Mouse (Mus musculus): ENCODE measurements around the gene Fam196b.

The Fam196b gene

DNA sequence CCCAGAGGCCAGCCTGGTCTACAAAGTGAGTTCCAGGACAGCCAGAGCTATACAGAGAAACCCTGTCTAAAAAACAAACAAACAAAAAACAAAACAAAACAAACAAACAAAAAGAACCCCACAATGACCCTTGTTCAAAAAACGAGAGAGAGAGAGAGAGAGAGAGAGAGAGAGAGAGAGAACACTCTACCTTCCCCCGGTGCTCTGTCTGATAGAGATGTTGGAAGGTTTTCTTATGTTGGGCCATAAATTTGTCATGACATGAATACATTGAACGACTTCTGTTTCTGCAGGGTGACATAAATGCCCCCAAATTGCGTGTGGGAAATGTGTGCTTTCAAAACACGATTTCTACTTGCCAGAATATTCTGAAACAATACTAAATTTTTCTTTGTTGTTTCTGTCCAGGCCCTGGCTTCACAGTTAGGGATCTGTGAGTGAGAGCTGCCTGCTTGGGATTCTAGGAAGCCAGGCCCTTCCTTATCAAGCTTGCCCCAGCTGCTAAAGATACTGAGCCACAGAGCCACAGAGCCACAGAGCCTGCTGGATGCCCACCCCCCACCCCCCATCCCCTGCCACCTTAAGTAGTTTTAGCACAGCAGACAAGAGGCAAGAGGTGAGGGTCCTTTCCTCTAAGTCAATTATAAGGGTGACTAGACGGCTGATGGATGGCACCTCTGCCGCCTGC lies 17.9 kb downstream of the Fam196b start:
- no peak for DNase-seq (ENCODE audit: low read depth, low spot score)

DNA sequence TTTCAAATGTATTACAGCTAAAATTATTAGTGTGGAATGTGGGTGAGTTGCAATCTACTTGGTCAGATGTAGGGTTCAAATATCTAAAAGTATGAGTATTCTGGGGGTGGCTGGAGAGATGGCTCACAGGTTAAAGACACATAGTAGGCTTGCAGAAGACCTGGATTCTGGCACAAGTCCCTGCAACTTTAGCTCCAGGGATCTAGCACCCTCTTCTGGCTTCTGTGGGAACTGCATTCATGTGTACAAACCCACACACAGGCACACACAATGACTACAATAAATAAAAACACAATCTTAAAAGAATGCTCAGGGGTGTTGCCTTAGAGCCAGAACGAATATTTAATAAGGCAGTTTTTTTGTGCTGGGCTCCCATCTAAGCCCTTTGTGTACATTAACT lies 23.3 kb downstream of the Fam196b start:
- no peak for DNase-seq (ENCODE audit: low read depth, low spot score)

DNA sequence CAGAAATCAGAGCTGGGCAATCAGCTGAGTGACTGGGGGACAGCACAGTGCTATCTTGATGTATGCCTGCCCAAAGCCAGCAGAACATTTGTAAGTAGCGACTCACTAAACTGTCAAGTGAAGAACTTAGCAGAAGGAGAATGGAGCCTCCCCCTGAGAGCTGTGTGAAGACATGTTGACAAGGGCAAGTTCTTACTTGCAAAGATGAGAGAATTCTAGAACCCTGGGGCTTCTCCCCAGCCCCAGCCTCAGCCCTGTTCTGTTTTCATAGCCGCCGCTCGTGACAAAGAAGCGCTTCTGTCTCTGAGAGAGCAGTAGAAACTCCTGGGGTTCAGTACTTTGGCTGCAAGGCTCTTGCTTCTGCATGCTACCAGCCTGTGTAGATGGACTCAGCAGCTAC lies 25.1 kb downstream of the Fam196b start:
- no peak for DNase-seq (ENCODE audit: low read depth, low spot score)

GRCm38 (mm10) chr11:34343742-34344307 lies 29.2 kb downstream of the Fam196b start:
- DNase-seq (ENCODE audit: low read depth, low spot score), result no peak

- no peak for DNase-seq (ENCODE audit: low read depth, low spot score)
These were observed 29.7 kb downstream of the Fam196b start for GRCm38 (mm10) chr11:34344310-34344709.

DNA sequence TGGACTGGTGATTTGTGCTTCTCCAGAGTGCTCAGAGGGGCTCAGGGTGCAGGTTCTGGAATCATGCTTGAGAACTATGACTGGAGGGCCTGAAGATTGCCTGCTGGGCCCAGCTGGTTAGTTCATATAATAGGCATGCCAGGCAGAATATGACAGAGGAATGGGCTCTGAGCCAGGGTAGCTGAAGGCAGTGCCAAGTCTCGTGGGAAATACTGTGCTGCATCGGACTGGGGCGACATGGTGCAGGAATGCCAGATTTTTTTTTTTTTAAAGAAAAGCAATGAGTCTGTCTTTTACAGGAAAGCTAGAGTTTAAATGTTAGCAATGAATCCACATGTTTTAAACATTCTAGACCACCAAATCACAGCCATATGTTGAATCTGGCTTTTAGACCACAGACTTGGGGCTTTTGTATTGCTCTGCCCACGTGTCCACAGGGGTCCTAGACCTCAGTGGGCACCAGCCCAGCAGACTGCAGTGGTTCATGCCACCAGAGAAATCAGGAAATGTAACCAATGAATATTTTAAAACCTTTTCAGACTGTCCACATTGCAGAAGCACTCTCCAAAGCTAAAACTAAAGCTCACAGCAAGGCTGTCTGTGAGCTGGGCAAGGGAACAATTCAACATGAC lies 33.8 kb downstream of the Fam196b start:
- no peak for DNase-seq (ENCODE audit: low read depth, low spot score)

DNA sequence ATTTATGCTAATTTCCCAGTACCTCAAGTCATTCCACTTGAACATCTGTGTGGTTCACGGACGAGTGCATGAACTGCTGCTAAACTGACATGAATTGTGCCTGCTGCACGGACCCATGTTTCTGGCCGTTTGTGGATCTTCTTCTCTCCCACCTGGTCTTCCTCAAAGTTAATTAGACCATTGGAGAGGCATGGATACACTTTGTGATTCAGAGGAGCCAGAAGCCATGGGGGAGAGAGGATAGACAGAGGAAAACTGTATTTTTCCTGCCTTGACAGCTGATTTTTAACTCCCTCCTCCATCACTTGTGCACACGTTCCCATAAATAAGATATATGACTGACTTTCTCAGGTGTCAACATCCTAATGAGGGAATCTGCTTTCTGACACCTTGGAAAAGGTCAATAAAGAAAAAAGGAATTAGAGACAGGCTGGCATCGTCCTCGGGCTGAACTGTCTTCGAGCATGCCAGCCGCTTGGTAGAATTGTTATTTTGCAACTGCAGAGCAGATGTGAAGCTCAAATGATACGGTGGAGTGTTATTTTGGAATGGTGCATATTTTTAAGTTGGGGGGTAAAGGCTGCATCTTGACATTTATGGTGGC lies 34.9 kb downstream of the Fam196b start:
- DNase-seq (ENCODE audit: low read depth, low spot score), result no peak

DNA sequence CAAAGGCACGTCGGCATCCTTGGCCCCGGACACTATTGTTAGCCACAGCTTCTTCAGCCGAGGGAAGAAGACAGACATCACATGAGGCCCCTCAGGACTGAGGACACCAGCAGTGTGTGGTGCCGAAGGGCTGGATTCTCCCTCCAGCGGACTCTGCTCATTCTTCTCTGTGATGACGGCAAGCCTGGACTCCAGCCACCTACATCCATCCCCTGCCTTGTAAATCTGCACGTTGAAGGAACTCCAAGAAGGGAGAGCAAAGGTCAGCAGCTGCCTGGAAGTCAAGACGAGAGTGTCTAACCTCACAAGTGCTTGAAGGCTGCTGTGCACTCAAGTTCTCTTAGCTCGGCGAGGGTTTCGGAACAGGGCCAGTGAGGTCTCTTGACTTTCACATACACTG lies 40.8 kb downstream of the Fam196b start:
- DNase-seq (ENCODE audit: low read depth, low spot score), result no peak

DNA sequence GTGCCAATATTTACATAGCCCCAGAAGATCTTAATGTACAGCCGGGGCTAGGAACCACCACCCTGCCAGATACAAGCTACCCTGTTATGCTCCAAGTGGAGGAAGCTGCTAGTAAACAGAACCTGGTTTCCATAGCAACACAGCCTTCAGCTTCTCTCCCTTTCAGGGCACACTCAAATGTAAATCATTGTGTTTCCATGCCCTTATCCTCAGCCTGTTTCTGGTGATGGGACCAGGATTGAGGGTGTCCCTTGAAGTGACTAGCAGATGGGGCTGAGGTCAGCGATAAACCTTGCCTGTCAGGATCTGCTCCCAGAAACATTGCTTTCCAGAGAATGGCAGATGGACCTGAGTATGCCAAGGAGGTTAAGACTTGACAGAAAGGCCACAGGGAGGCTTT lies 41.5 kb downstream of the Fam196b start:
- DNase-seq (ENCODE audit: low read depth, low spot score), result no peak

GRCm38 (mm10) chr11:34372224-34372623 lies 57.6 kb downstream of the Fam196b start:
- no peak for DNase-seq (ENCODE audit: low read depth, low spot score)

- no peak for DNase-seq (ENCODE audit: low read depth, low spot score)
These were observed 60.9 kb downstream of the Fam196b start for GRCm38 (mm10) chr11:34375557-34375956.

DNA sequence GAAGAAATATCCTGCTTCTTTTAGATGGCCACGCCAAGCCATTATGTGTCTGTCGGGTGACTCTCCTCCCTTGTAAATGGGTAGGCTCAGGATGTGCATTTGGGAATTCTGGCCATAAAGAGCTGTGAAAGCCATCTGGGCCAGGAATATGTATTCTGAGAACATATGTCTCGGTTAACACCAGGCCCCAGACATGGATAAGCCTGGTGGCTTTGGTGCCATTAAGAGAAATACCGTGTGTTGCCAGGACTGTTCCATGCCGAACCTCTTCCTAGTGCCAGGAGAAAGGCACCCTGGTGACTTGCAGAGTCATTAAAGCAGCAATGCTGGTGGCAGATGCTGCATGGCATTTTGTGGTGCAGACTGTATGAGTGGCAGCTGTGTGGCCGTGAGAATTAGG lies 63.0 kb downstream of the Fam196b start:
- no peak for DNase-seq (ENCODE audit: low read depth, low spot score)

- DNase-seq (ENCODE audit: low read depth, low spot score), result no peak
These were observed 68.9 kb downstream of the Fam196b start for GRCm38 (mm10) chr11:34383501-34383900.

- DNase-seq (ENCODE audit: low read depth, low spot score), result no peak
These were observed 69.6 kb downstream of the Fam196b start for GRCm38 (mm10) chr11:34384178-34384577.

DNA sequence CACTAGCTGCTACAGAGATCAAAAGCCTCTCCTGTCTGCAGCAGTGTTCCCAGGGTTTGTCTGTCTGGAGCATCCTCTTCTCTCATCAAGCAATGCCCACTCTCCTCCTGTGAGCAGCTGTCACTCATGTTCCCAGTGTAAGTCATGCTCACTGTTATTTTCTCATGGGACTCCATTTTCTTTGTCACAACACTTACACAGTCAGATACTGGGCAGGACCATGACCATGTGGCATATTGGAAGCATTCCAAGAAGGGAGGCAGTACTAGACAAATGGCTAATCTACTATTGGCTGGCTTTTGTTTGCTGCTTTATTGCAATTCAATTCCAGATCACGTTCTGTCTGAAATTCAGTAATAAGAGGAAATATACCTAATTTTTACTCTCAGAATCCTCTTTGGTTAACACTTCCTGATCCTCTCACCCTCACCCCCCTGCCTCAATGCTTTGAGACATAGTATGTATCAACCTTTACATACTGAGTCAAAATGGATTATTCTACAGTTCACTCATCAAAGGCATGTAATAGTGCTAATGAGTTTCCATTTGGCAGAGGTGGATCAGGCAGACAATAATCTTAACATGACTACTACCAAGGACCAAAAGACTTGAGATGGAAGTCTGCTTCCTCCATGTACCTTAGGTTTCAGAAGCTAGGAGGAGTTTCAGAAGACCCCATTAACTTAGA lies 70.5 kb downstream of the Fam196b start:
- no peak for DNase-seq (ENCODE audit: low read depth, low spot score)

DNA sequence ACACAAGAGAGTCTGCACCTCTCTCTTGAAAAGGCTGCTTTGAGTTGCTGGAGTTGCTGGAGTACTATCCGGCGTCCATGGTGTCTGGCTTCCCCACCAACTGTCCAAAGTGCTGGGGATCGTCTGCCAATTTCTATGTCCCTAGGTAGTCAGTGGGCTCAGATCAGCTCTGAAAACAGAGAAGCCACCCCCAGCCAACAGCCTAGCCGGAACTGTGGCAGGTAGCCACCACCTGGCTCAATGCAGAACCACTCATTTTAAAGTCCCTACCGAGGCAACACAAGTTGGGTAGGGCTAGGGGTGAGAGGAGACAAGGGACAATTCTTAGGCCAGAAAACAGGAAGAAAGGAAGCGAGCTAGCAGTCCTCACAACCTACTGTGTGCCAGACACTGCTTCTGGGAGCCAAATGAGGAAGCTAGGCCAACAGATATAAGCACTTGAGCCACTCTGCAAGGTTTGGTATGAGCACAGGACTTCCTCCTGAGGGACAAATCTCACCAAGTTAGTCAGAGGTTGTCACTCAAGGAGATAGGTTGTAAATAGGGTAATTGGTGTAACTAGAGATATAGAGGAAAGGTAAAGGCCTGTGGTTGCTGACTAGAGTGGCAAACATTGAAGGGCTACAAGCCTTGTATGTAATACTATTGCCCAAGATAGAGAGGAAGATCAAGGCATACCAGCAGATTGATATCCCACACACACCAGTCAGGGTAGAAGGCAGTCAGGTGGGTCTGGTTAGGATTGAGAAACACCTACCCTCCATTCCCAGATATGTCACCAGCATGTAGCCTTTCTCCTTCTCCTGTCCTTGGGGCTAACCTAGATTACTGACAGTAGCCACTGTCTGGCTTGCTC lies 74.9 kb downstream of the Fam196b start:
- DNase-seq (ENCODE audit: low read depth, low spot score), result no peak

DNA sequence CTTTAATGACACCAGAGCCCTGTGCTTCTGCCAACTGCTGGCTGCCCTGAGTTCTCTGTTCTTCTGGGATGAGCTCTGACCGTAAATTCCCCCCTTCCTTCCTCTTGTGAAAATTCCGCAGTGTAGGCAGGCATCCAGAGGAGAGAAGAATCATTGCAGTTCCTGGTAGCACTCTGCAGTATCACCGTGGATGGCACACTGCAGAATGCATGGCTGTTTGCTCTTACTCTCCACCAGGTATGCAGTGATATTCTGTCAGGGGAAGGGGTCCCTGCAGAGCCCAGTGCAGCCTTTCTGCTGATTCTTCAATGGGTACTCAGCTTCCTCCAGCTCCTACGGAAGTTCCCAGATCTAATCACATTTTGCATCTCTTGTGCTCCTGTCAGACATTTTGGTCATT lies 77.5 kb downstream of the Fam196b start:
- no peak for DNase-seq (ENCODE audit: low read depth, low spot score)

DNA sequence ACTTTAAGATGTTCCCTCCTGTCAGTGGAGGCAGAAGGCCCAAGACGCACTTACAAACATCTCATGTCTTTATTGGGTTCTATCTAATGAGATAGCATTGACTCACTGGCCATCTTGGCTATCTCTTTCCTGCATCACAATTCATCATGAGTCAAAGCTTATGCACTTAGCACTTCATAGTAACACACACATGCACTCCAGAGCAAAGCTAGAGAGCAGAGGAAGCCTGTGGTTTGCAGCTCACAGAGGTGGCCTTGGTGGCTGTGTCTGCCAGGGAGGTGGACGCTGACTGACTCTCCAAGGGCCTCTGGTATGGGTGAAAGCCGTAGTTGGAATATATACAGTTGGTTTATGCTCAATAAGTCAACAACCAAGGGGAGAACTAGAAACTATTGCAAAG lies 81.2 kb downstream of the Fam196b start:
- DNase-seq (ENCODE audit: low read depth, low spot score), result no peak

GRCm38 (mm10) chr11:34397661-34398060 lies 83.0 kb downstream of the Fam196b start:
- DNase-seq (ENCODE audit: low read depth, low spot score), result no peak

DNA sequence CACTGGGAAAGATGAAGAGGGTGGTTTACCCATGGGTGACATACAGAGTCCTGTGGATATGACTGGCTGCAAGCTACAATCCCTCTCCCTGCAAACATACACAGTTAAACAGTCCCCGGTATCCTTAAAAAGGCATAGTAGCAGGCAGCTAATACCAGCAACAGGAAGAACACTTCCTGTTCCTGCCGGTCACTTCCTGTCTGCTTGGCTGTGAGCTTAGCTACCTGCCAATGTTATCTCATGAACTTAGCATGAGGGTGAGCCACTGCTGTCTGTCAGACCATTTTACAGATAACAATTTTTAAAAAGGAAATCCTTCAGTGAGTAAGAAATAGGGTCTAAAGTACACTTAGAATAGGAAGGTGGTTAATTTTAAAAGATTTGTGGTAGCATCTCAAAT lies 83.9 kb downstream of the Fam196b start:
- no peak for DNase-seq (ENCODE audit: low read depth, low spot score)

GRCm38 (mm10) chr11:34401343-34401742 lies 86.7 kb downstream of the Fam196b start:
- no peak for DNase-seq (ENCODE audit: low read depth, low spot score)

All from embryo, embryonic 11.5 days (tissue).